Mouse (Mus musculus) liver, embryonic 16.5 days (tissue): ENCODE measurements around the gene Plcb4. TPM values are rescaled to one million over a fixed set of nuclear protein-coding genes. Genes with fewer than 3 reads are reported as not detected.

Experiments
- ATAC-seq: fragments of 200-750 bp; cut with Nextera tagmentation; 2 replicates; pipeline ENCODE4 v1.8.0; 2017; ENCODE audit warnings: low read depth, mild to moderate bottlenecking, moderate number of reproducible peaks, moderate library complexity
- H3K27ac ChIP-seq: fragments of 300-500 bp; sonication (generic); 2 replicates; pipeline ENCODE4 v1.5.1; 2014; ENCODE audit warnings: mild to moderate bottlenecking, low read length
- H3K27me3 ChIP-seq: fragments of 300-500 bp; sonication (generic); 2 replicates; pipeline ENCODE4 v1.6.1; 2014; ENCODE audit warnings: low read depth, low read length, mixed read lengths; ENCODE audit not compliant: control insufficient read depth, insufficient read depth
- H3K36me3 ChIP-seq: fragments of 300-500 bp; sonication (generic); 2 replicates; pipeline ENCODE4 v1.6.1; 2014; ENCODE audit warnings: mild to moderate bottlenecking; ENCODE audit not compliant: control insufficient read depth, insufficient read depth
- H3K4me1 ChIP-seq: fragments of 300-500 bp; sonication (generic); 2 replicates; pipeline ENCODE4 v1.6.1; 2014; ENCODE audit warnings: low read depth, low read length, mixed read lengths; ENCODE audit not compliant: control insufficient read depth
- H3K4me2 ChIP-seq: fragments of 300-500 bp; sonication (generic); 2 replicates; pipeline ENCODE4 v1.6.1; 2014; ENCODE audit warnings: low read depth, low read length, mixed read lengths
- H3K4me3 ChIP-seq: fragments of 300-500 bp; sonication (generic); 2 replicates; pipeline ENCODE4 v1.5.1; 2014; ENCODE audit warnings: low read depth, mild to moderate bottlenecking, low read length
- H3K9ac ChIP-seq: fragments of 300-500 bp; sonication (generic); 2 replicates; pipeline ENCODE4 v1.6.1; 2014; ENCODE audit warnings: low read depth, low read length
- H3K9me3 ChIP-seq: fragments of 300-500 bp; sonication (generic); replicated peaks from 2 replicates; pipeline ENCODE4 v1.6.1; 2016; ENCODE audit warnings: low read length; ENCODE audit not compliant: control insufficient read depth
- WGBS: fragments of 180-500 bp; shearing (Covaris S2); extraction: QIAGEN DNeasy Blood & Tissue Kit; methylation state at CpG from one replicate; pipeline ENCODE4 v1.1.7; 2014; ENCODE audit not compliant: insufficient replicate concordance; 5-methylcytosine and 5-hydroxymethylcytosine counted together
- polyA plus RNA-seq: library from polyadenylated mRNA; unstranded; fragments of >200 nt; fragmentation: Nextera tagmentation; extraction: Ambion mirVana; gene quantifications from 2 replicates; pipeline ENCODE4 v1.2.1, GENCODE M21; 2015

Gene Plcb4
- polyA plus RNA-seq, 1 experiment from 2014 or later, result 2.3 TPM

DNA sequence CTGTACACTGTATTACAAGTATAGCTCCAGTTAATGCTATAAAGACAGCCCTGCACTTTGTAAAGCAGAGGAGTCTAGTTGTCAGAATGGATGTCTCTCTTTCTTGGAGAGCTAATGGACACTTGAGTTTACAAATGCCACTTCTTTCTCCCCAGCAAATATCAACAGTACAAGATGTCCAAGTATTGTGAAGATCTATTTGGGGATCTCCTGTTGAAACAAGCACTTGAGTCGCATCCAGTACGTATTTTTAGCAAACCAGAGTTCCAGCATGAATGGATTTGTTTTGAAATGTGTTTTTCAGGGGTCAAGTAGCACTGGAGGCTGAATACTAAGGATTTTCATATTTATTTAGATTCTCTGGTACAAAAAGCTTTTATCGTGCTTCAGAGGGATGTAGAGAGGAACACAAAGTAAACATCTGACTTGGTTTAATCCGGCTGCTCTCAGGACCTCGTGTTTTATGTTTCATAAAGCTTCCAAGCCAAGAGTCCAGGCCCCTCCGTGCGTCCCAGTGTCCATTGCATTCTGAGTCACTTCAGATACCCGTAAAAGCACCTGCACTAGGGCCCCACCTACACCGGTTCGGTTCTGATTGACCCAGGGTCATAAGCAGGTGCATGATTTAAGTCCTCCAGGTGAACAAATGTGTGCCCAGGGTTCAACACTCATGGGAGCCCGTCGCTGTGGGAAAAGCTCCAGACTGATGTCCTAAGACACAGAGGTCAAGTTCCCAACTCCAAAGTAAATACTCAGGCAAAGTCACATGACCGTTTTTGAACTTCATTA, 296.1 kb downstream of the Plcb4 start:
- Histone ChIP-seq H3K36me3 (no peaks in the 10 kb centered on the region), H3K4me1 (no peaks in the 10 kb centered on the region), H3K4me2 (no peak overlapping the region), H3K27ac (no peak overlapping the region), H3K9me3 (no peaks in the 10 kb centered on the region), H3K9ac (no peak overlapping the region), H3K27me3 (no peaks in the 10 kb centered on the region), H3K4me3 (no peak overlapping the region)
- 64% methylated on average over 13 of the region's 13 CpGs for WGBS
- ATAC-seq, result 0 out of 2 replicates have a peak, but pooled peaks have one; percentile 3

DNA sequence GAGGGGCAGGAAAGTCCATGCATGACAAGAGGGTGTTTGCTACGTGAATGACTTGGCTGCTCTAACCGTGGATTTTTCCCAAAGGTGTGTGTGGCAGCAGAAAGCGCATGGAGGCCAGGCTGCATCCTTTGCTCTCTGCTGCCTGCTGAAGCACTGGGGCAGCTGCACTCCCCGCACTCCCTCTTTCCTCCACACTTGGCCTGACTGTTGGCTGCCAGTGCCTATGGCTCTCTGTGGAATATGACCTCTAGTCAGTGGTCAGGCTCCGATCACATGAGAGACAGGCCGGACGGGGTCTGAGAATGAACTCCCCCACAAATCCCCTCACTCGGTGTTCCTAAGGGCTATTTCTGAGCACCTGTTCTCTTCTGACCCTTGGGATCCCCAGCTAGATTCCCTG, 297.0 kb downstream of the Plcb4 start:
- 0 out of 2 replicates have a peak, but pooled peaks have one; percentile 16 for ATAC-seq
- no peak overlapping the region for H3K4me2 ChIP-seq
- H3K9me3 ChIP-seq, result no peaks in the 10 kb centered on the region
- WGBS, result 78% methylated on average over 8 of the region's 8 CpGs
- H3K27me3 ChIP-seq, result no peaks in the 10 kb centered on the region
- H3K4me1 ChIP-seq, result no peaks in the 10 kb centered on the region
- no peaks in the 10 kb centered on the region for H3K36me3 ChIP-seq
- H3K9ac ChIP-seq, result no peak overlapping the region
- H3K27ac ChIP-seq, result no peak overlapping the region
- no peak overlapping the region for H3K4me3 ChIP-seq

DNA sequence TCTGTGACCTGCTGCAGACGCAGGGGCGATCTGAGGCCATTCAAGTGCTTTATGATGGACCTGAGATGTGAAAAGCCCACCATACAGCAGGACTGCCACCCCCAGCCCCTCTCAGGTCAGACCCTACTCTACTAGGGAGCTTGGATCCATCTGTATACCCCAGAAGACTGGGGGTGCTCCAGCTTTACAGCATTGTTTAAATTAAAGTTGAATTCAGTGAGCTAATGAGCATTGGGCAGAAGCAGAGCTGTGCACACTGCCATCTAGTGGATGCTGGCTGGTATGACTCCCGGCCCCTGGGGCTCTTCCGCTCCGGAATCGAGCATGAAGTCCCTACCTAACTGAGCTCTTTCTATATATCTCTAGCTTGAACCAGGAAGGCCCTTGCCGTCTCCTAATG, 298.9 kb downstream of the Plcb4 start:
- 38% methylated on average over 7 of the region's 7 CpGs for WGBS
- Histone ChIP-seq H3K9ac (no peak overlapping the region), H3K4me1 (no peaks in the 10 kb centered on the region), H3K27ac (no peak overlapping the region), H3K4me2 (no peak overlapping the region), H3K4me3 (no peak overlapping the region), H3K36me3 (no peaks in the 10 kb centered on the region), H3K27me3 (no peaks in the 10 kb centered on the region), H3K9me3 (no peaks in the 10 kb centered on the region)
- no peak for ATAC-seq

- Histone ChIP-seq H3K27ac (no peak overlapping the region), H3K9ac (no peak overlapping the region), H3K4me2 (no peak overlapping the region), H3K4me1 (no peaks in the 10 kb centered on the region), H3K9me3 (no peaks in the 10 kb centered on the region), H3K36me3 (no peaks in the 10 kb centered on the region), H3K4me3 (no peak overlapping the region), H3K27me3 (no peaks in the 10 kb centered on the region)
- ATAC-seq, result no peak
- 75% methylated on average over 17 of the region's 17 CpGs for WGBS
Observed at GRCm38 (mm10) chr2:135958453-135958852, 299.6 kb downstream of the Plcb4 start.

DNA sequence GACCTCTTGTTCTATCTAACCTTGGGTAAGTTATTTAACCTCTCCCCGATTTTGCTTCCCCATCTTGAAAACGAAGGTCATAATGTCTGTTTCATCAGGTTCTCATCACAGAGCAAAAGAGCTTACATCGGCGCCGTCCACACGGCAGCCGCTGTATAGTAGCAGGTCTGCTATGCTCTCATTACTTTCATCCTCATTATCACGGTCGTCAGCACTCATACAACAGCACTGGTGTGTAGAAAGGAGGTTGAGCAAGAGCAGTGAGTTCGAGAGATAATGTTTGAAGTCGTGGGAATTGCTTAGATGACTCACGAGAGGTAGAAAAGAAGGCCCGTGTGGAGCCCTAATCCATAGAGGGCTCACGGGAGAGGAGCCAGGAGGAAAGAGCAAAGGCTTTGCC, 304.3 kb downstream of the Plcb4 start:
- Histone ChIP-seq H3K4me2 (no peak overlapping the region), H3K27me3 (no peaks in the 10 kb centered on the region), H3K36me3 (no peaks in the 10 kb centered on the region), H3K27ac (no peak overlapping the region), H3K9ac (no peak overlapping the region), H3K4me3 (no peak overlapping the region), H3K9me3 (no peaks in the 10 kb centered on the region), H3K4me1 (no peaks in the 10 kb centered on the region)
- WGBS, result 68% methylated on average over 14 of the region's 14 CpGs
- no peak for ATAC-seq

DNA sequence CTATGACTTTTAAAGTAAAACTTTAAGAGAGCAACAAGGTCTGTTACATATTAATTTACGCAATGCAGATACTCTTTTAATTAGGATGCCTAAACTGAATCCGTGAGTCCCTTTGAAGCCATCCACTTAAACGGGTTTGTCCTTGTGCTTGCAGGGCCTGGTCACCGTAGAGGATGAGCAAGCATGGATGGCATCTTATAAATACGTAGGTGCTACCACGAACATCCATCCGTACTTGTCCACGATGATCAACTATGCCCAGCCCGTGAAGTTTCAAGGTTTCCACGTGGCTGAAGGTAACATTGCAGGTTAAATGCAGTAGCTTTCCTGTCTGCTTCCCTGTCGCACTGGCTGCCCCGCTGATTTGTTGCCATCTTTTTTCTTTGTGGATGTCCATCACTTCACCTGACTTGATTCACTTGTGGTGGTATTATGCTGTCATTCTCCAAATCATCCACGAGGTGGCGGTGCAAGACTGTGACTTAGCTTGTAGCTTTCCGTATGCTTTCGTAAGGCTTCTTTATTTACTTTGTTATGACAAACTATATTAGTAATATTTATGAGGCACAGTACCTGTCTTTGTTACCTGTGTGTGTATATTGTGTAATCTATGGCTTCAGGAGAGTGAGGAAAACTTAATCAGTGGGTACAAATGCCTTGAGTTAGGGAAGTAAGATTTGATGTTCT, 308.2 kb downstream of the Plcb4 start:
- Histone ChIP-seq H3K9ac (no peak overlapping the region), H3K4me2 (no peak overlapping the region), H3K4me3 (no peak overlapping the region), H3K27me3 (no peaks in the 10 kb centered on the region), H3K27ac (no peak overlapping the region), H3K4me1 (no peaks in the 10 kb centered on the region), H3K9me3 (no peaks in the 10 kb centered on the region), H3K36me3 (no peaks in the 10 kb centered on the region)
- 54% methylated on average over 16 of the region's 16 CpGs for WGBS
- ATAC-seq, result no peak

- Histone ChIP-seq H3K36me3 (no peaks in the 10 kb centered on the region), H3K27me3 (no peaks in the 10 kb centered on the region), H3K27ac (no peak overlapping the region), H3K9me3 (no peaks in the 10 kb centered on the region), H3K4me2 (no peak overlapping the region), H3K9ac (no peak overlapping the region), H3K4me1 (no peaks in the 10 kb centered on the region), H3K4me3 (no peak overlapping the region)
- WGBS, result 71% methylated on average over 12 of the region's 12 CpGs
- ATAC-seq, result no peak
Observed at GRCm38 (mm10) chr2:135968159-135968558, 309.3 kb downstream of the Plcb4 start.

DNA sequence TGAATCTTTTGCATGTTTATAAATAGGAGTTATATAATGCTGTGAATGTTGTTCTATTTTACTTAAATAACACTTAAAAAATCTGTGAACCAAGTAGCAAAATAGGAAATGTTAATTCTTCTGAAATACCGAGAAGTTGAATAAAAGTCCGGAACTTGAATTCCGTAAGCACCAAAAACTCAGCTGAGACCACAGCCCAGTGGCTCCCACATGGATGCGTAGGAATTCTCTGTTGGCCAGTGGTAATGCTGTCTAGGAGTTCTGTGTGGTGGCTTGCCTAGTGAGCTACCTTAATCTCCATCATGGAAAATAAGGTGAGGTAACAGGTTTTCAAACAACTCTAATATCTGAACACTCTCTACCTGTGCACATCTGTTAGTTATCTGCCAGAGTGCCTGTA, 312.1 kb downstream of the Plcb4 start:
- H3K27ac ChIP-seq, result no peak overlapping the region
- H3K27me3 ChIP-seq, result no peaks in the 10 kb centered on the region
- no peak for ATAC-seq
- no peak overlapping the region for H3K4me2 ChIP-seq
- WGBS, result 85% methylated on average over 4 of the region's 4 CpGs
- no peaks in the 10 kb centered on the region for H3K9me3 ChIP-seq
- H3K9ac ChIP-seq, result no peak overlapping the region
- H3K4me3 ChIP-seq, result no peak overlapping the region
- H3K36me3 ChIP-seq, result no peaks in the 10 kb centered on the region
- H3K4me1 ChIP-seq, result no peaks in the 10 kb centered on the region

DNA sequence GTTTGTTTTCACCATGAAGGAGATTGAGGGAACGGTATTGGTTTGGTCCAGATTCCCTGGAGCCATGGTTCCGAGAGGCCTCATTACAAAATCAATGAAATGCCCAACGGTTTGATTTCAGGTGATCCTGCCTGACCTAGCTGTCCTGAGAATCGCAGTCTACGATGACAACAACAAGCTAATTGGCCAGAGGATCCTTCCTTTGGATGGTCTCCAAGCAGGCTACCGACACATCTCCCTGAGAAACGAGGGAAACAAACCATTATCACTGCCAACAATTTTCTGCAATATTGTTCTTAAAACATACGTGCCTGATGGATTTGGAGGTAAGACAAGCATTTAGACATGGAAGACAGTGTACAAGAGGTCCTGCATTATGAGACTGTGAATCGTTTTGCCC, 317.2 kb downstream of the Plcb4 start:
- Histone ChIP-seq H3K4me1 (no peaks in the 10 kb centered on the region), H3K4me2 (no peak overlapping the region), H3K9me3 (no peaks in the 10 kb centered on the region), H3K27me3 (no peaks in the 10 kb centered on the region), H3K4me3 (no peak overlapping the region), H3K9ac (no peak overlapping the region), H3K36me3 (no peaks in the 10 kb centered on the region), H3K27ac (no peak overlapping the region)
- WGBS, result 74% methylated on average over 9 of the region's 9 CpGs
- no peak for ATAC-seq
